Mouse (Mus musculus) skeletal muscle tissue, postnatal 0 days (tissue): ENCODE data around the gene Fam163b. TPM values are rescaled to one million over a fixed set of nuclear protein-coding genes. Genes with fewer than 3 reads are reported as not detected.

Experiments
- polyA plus RNA-seq: library from polyadenylated mRNA; unstranded; fragments of >200 nt; fragmentation: Nextera tagmentation; extraction: Ambion mirVana; gene quantifications from 2 replicates; pipeline ENCODE4 v1.2.1, GENCODE M21; 2015

Gene Fam163b
- polyA plus RNA-seq, result 0.15 and 0.18 TPM in 2 replicates

GRCm38 (mm10) chr2:27141950-27142693 lies at the start of gene Fam163b:
Gene Fam163b, minus strand, starts transcription at chr2:27142491.

GRCm38 (mm10) chr2:27164796-27165590 lies 22.7 kb upstream of the Fam163b start, which contains the start of gene Dbh:
Gene Dbh, plus strand, starts transcription at chr2:27165233.

GRCm38 (mm10) chr2:27079152-27079584 lies 63.1 kb downstream of the Fam163b start, which contains the start of gene Adamtsl2:
Gene Adamtsl2, plus strand, starts transcription at chr2:27079379.

GRCm38 (mm10) chr2:27071978-27072377 lies 70.3 kb downstream of the Fam163b start, which contains the start of gene Mymk:
Gene Mymk, minus strand, starts transcription at chr2:27072179.

Other genes starting within 250 kb of the Fam163b start
- 8.4 and 8.8 TPM in 2 replicates for gene Surf6, start 239.6 kb downstream of the Fam163b start, polyA plus RNA-seq
- gene Med22, start 231.8 kb downstream of the Fam163b start, polyA plus RNA-seq, result 27.8 and 30.7 TPM in 2 replicates
- gene Rpl7a, start 231.7 kb downstream of the Fam163b start, polyA plus RNA-seq, result 346 and 348 TPM in 2 replicates
- 22.1 and 24.5 TPM in 2 replicates for gene Surf2, start 226.1 kb downstream of the Fam163b start, polyA plus RNA-seq
- 39.8 and 44.5 TPM in 2 replicates for gene Surf1, start 226.0 kb downstream of the Fam163b start, polyA plus RNA-seq
- 113 and 137 TPM in 2 replicates for gene Surf4, start 208.6 kb downstream of the Fam163b start, polyA plus RNA-seq
- gene Stkld1, start 208.4 kb downstream of the Fam163b start, polyA plus RNA-seq, result 0.09 TPM in 1 of 2 replicates, not detected in the other
- gene Rexo4, start 178.1 kb downstream of the Fam163b start, polyA plus RNA-seq, result 16.3 and 18.7 TPM in 2 replicates
- gene Adamts13, start 169.1 kb downstream of the Fam163b start, polyA plus RNA-seq, result 0.12 TPM in 1 of 2 replicates, not detected in the other
- gene Cacfd1, start 132.6 kb downstream of the Fam163b start, polyA plus RNA-seq, result 27.7 and 32.4 TPM in 2 replicates
- 0.54 and 0.56 TPM in 2 replicates for gene Slc2a6, start 114.5 kb downstream of the Fam163b start, polyA plus RNA-seq
- 166 and 171 TPM in 2 replicates for gene Mymk, start 70.3 kb downstream of the Fam163b start, polyA plus RNA-seq
- gene Adamtsl2, start 63.1 kb downstream of the Fam163b start, polyA plus RNA-seq, result 2.2 and 2.6 TPM in 2 replicates
- gene Dbh, start 22.7 kb upstream of the Fam163b start, polyA plus RNA-seq, result 0.82 and 1.2 TPM in 2 replicates
- 5.0 and 5.7 TPM in 2 replicates for gene Sardh, start 105.8 kb upstream of the Fam163b start, polyA plus RNA-seq